Mouse (Mus musculus): ENCODE data around the gene Ccdc125. TPM values are rescaled to one million over a fixed set of nuclear protein-coding genes. Genes with fewer than 3 reads are reported as not detected.
A peak's percentile ranks its signal among the peaks of the same experiment; 100 is the strongest.

Gene Ccdc125
- polyA plus RNA-seq (2016; fragmentation: Nextera tagmentation; extraction: Ambion mirVana), result 6.4 and 6.8 TPM in 2 replicates

DNA sequence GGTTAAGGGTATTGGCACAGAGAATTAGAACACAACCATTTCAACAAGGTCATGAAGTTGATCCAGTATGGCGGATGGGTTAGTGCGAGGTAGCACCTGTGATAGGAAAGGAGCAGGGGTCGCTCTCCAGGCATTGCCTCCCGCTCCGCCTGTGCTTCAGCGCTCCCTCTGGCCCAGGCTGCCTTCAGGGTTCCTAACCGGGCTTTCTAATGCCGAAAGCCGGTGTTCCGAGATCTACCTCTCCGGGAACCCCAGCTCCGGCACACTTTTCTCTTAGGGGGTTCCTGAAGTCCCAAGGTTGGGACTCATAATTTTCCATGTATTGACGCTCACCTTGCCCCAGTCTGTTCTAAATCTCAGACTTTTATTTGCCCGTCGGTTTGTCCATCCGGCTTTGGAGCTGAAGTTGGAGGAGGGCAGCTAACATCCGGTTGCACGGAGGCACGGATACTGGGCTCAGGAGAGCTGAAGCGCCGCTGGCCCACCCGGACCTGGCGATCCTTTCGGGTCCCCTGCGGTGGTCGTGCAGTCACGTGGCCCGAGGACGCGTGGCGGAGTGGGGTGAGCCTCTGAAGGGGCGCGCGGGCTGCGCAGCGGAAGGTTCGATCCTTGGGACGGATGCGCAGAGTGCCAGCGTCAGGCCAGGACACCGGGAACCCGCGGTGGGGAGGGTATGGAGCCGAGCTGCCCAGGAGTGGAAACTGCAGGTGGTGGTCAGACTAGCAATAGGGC lies at the start of gene Ccdc125:
Ccdc125 (plus strand) TSS at position 427 of the 732 bp plus-strand sequence.
- 2% methylated on average over 44 of the region's 44 CpGs for WGBS (ENCODE audit: insufficient replicate concordance)
- ATAC-seq, result peak; percentile 58
- Histone ChIP-seq H3K4me1 (peaks cover 16% of the 10 kb centered on the region; the same call in 1 of the 2 replicates), H3K9me3 (replicated peaks) (no peaks in the 10 kb centered on the region; the same call in 1 of the 2 replicates), H3K9ac (peak within 1 kb of the TSS; percentile 73), H3K27ac (peak within 1 kb of the TSS; percentile 72), H3K36me3 (peaks cover 19% of the 10 kb centered on the region), H3K4me3 (peak within 1 kb of the TSS; percentile 68), H3K27me3 (replicated peaks) (peaks cover 16% of the 10 kb centered on the region), H3K4me2 (peak within 1 kb of the TSS; percentile 87)

DNA sequence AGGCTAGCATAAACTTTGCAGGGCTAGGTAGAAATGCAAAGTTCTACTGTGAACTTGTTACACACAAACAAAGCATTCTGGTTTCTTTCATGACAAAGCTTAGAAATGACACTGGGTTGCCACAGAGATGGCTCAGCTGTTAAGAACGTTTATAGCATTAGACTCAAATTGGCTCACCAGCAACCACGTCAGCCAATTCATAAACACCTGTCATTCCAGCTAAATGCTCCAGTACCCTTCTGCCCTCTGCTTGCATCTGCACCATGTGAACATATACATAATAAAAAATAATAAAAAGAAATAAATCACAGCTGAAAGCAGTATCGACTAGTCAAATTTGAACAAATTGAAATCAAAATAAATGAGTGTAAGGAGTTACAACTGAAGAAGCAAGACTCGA lies 47.3 kb upstream of the Ccdc125 start:
- H3K27ac ChIP-seq, result no peak overlapping the region
- H3K4me1 ChIP-seq, result no peaks in the 10 kb centered on the region
- H3K4me2 ChIP-seq, result no peak overlapping the region
- 82% methylated on average over 4 of the region's 4 CpGs for WGBS (ENCODE audit: insufficient replicate concordance)
- ATAC-seq, result no peak
- 0 out of 2 replicates have a peak, but pooled peaks cover 4% of the 10 kb centered on the region for H3K27me3 ChIP-seq (replicated peaks)
- H3K36me3 ChIP-seq, result peaks cover 85% of the 10 kb centered on the region
- H3K4me3 ChIP-seq, result no peak overlapping the region
- H3K9me3 ChIP-seq (replicated peaks), result no peaks in the 10 kb centered on the region
- no peak overlapping the region for H3K9ac ChIP-seq

GRCm38 (mm10) chr13:100634106-100634691 lies 35.3 kb upstream of the Ccdc125 start:
- WGBS (ENCODE audit: insufficient replicate concordance), result 58% methylated on average over 3 of the region's 3 CpGs
- H3K4me3 ChIP-seq, result no peak overlapping the region
- H3K27ac ChIP-seq, result no peak overlapping the region
- H3K9ac ChIP-seq, result no peak overlapping the region
- no peaks in the 10 kb centered on the region for H3K27me3 ChIP-seq (replicated peaks)
- H3K9me3 ChIP-seq (replicated peaks), result no peaks in the 10 kb centered on the region
- H3K4me2 ChIP-seq, result no peak overlapping the region
- peaks cover 84% of the 10 kb centered on the region for H3K36me3 ChIP-seq
- peaks cover 3% of the 10 kb centered on the region; the same call in 1 of the 2 replicates for H3K4me1 ChIP-seq
- ATAC-seq, result no peak

- no peak overlapping the region for H3K4me2 ChIP-seq
- H3K9me3 ChIP-seq (replicated peaks), result no peaks in the 10 kb centered on the region
- H3K4me1 ChIP-seq, result no peaks in the 10 kb centered on the region
- no peak overlapping the region for H3K27ac ChIP-seq
- H3K9ac ChIP-seq, result no peak overlapping the region
- WGBS (ENCODE audit: insufficient replicate concordance), result 83% methylated on average over 4 of the region's 4 CpGs
- H3K36me3 ChIP-seq, result peaks cover 96% of the 10 kb centered on the region
- H3K4me3 ChIP-seq, result no peak overlapping the region
- ATAC-seq, result no peak
- H3K27me3 ChIP-seq (replicated peaks), result no peaks in the 10 kb centered on the region
These were observed 26.9 kb upstream of the Ccdc125 start for GRCm38 (mm10) chr13:100642471-100643209.

GRCm38 (mm10) chr13:100648223-100648622 lies 21.3 kb upstream of the Ccdc125 start:
- Histone ChIP-seq H3K4me3 (no peak overlapping the region), H3K27me3 (replicated peaks) (no peaks in the 10 kb centered on the region), H3K4me1 (peaks cover 17% of the 10 kb centered on the region), H3K9ac (no peak overlapping the region), H3K27ac (no peak overlapping the region), H3K4me2 (no peak overlapping the region), H3K9me3 (replicated peaks) (no peaks in the 10 kb centered on the region), H3K36me3 (peaks cover 47% of the 10 kb centered on the region)
- 82% methylated on average over 8 of the region's 8 CpGs for WGBS (ENCODE audit: insufficient replicate concordance)
- no peak for ATAC-seq

GRCm38 (mm10) chr13:100650550-100651438 lies 18.7 kb upstream of the Ccdc125 start, which contains the start of the genes Ak6 and Rad17:
Ak6 (plus strand) TSS chr13:100650979.
Rad17 (minus strand) TSS chr13:100651051.
- Histone ChIP-seq H3K27me3 (replicated peaks) (no peaks in the 10 kb centered on the region), H3K4me2 (peak within 1 kb of the TSS; percentile 94), H3K4me3 (peak within 1 kb of the TSS; percentile 98), H3K4me1 (peaks cover 26% of the 10 kb centered on the region), H3K9me3 (replicated peaks) (no peaks in the 10 kb centered on the region), H3K27ac (peak within 1 kb of the TSS; percentile 90), H3K9ac (peak within 1 kb of the TSS; percentile 89), H3K36me3 (peaks cover 41% of the 10 kb centered on the region)
- WGBS (ENCODE audit: insufficient replicate concordance), result under 1% methylated on average over 66 of the region's 73 CpGs
- ATAC-seq, result peak; percentile 97

GRCm38 (mm10) chr13:100651439-100652186 lies 17.9 kb upstream of the Ccdc125 start, which contains the start of gene Taf9:
Taf9 (plus strand) TSS chr13:100651579.
- Histone ChIP-seq H3K36me3 (peaks cover 39% of the 10 kb centered on the region), H3K4me3 (peak within 1 kb of the TSS; percentile 98), H3K9me3 (replicated peaks) (no peaks in the 10 kb centered on the region), H3K4me1 (peaks cover 26% of the 10 kb centered on the region), H3K27me3 (replicated peaks) (no peaks in the 10 kb centered on the region), H3K9ac (peak within 1 kb of the TSS; percentile 89), H3K27ac (peak within 1 kb of the TSS; percentile 90), H3K4me2 (peak within 1 kb of the TSS; percentile 94)
- WGBS (ENCODE audit: insufficient replicate concordance), result 3% methylated on average over 50 of the region's 63 CpGs
- ATAC-seq, result peak; percentile 65

GRCm38 (mm10) chr13:100658091-100658490 lies 11.4 kb upstream of the Ccdc125 start:
- no peak overlapping the region for H3K9ac ChIP-seq
- H3K27me3 ChIP-seq (replicated peaks), result no peaks in the 10 kb centered on the region
- H3K4me2 ChIP-seq, result no peak overlapping the region
- peaks cover 45% of the 10 kb centered on the region for H3K36me3 ChIP-seq
- peaks cover 11% of the 10 kb centered on the region; the same call in 1 of the 2 replicates for H3K4me1 ChIP-seq
- ATAC-seq, result no peak
- 90% methylated on average over 5 of the region's 5 CpGs for WGBS (ENCODE audit: insufficient replicate concordance)
- no peaks in the 10 kb centered on the region for H3K9me3 ChIP-seq (replicated peaks)
- no peak overlapping the region for H3K4me3 ChIP-seq
- 0 out of 2 replicates have a peak overlapping the region, but pooled peaks have one; percentile 6 for H3K27ac ChIP-seq

DNA sequence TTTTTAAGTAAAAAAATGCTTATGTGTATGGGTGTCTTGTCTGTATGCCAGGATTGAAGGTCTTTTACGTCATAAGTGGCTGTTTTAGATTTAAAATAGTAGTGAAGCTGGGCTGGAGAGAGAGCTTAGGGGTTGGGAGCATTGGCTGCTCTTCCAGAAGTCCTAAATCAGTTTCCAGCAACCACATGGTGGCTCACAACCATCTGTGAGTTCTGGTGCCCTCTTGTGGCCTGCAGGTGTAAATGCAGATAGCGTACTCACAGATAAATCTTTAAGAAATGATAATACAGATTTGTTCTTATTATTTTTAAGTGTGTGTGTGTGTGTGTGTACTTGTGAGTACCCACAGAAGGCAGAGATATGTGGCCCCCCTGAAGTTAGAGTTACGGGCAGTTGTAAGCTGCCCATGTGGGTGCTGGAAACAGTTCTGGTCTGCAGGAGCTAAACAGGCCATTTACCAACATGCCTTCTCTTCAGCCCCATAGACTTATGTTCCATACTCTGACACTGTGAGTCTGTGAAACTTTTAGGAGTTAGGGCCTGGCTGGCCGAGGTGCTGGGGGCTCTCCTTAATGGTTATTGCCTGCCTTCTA lies 9.6 kb upstream of the Ccdc125 start:
- no peaks in the 10 kb centered on the region for H3K9me3 ChIP-seq (replicated peaks)
- no peak overlapping the region for H3K27ac ChIP-seq
- peak; percentile 18; the same call in 1 of the 2 replicates for ATAC-seq
- no peak overlapping the region for H3K4me2 ChIP-seq
- H3K9ac ChIP-seq, result no peak overlapping the region
- 35% methylated on average over 4 of the region's 4 CpGs for WGBS (ENCODE audit: insufficient replicate concordance)
- H3K36me3 ChIP-seq, result peaks cover 48% of the 10 kb centered on the region
- H3K4me3 ChIP-seq, result no peak overlapping the region
- H3K4me1 ChIP-seq, result no peaks in the 10 kb centered on the region
- no peaks in the 10 kb centered on the region for H3K27me3 ChIP-seq (replicated peaks)

- ATAC-seq, result no peak
- 16% methylated on average over 9 of the region's 9 CpGs for WGBS (ENCODE audit: insufficient replicate concordance)
These were observed 744 bp downstream of the Ccdc125 start for GRCm38 (mm10) chr13:100670181-100670741.

More at GRCm38 (mm10) chr13:100670181-100670741, 744 bp downstream of the Ccdc125 start:
- Histone ChIP-seq H3K4me3 (peak overlapping the region; percentile 68), H3K4me1 (peaks cover 16% of the 10 kb centered on the region; the same call in 1 of the 2 replicates), H3K9ac (peak overlapping the region; percentile 73), H3K27me3 (replicated peaks) (peaks cover 16% of the 10 kb centered on the region), H3K27ac (peak overlapping the region; percentile 72), H3K36me3 (peaks cover 16% of the 10 kb centered on the region), H3K9me3 (replicated peaks) (no peaks in the 10 kb centered on the region; the same call in 1 of the 2 replicates), H3K4me2 (peak overlapping the region; percentile 87)
